Comparison of ENCODE assay signal across 8 mouse cellular contexts in the genomic region with DNA sequence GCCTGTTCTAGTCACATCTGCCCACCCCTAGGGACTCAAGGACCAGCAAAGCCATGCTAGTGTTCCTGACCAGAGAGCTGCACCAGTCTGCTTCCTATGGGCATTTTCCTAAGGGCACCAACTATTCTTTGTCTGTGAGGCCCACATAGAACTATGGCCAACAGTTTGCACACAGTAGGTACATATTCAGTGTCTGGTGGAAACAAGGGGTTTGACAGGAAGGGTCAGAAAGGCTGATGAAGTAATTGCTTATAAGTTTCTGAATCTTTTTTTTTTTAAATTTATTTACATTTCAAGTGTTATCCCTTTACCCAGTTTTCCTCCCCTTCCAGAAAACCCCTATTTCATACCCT.
A peak's percentile ranks its signal among the peaks of the same experiment; 100 is the strongest.
DNase-seq lines count a peak whose midpoint lies in the region; ATAC-seq and TF ChIP-seq lines count a peak whose summit lies in the region.

No protein-coding gene starts in this region.

- in situ Hi-C loops in CH12.LX (cut with MboI; ENCODE audit: low pct_ligation_motif_present, low pct_unique_long_range_greater_than_20kb, low sequenced_read_pairs) = loop anchor here (25.0 kb wide), 1 partner anchor 129 kb away; no protein-coding TSS in a partner anchor

- H3K9ac ChIP-seq in heart, embryonic 12.5 days = peak overlapping the region; percentile 62
- H3K9ac ChIP-seq in CH12.LX (ENCODE audit: insufficient read depth, low read depth) = no peak overlapping the region
- H3K9ac ChIP-seq in forebrain, embryonic 14.5 days (ENCODE audit: low read length) = peak overlapping the region; percentile 45; the same call in 1 of the 2 replicates
- peak overlapping the region; percentile 25; the same call in 1 of the 2 replicates for H3K9ac ChIP-seq in liver, embryonic 15.5 days

- TF ChIP-seq EP300 in CH12.LX (IDR thresholded peaks at IDR 0.05; ENCODE audit: low read length) = no peak

- peak overlapping the region; percentile 11; the same call in 1 of the 2 replicates for H3K27ac ChIP-seq in heart, embryonic 12.5 days (ENCODE audit: poor library complexity, severe bottlenecking)
- no peak overlapping the region for H3K27ac ChIP-seq in CH12.LX (ENCODE audit: insufficient read depth, low read depth)
- peak overlapping the region; percentile 72 for H3K27ac ChIP-seq in forebrain, embryonic 14.5 days (ENCODE audit: low read depth, low read length)
- H3K27ac ChIP-seq in liver, embryonic 15.5 days (replicated peaks) = peak overlapping the region; percentile 16; the same call in 1 of the 2 replicates

- dilution Hi-C loops in CH12.LX (cut with MboI; ENCODE audit: extremely low pct_ligation_motif_present, extremely low pct_unique_long_range_greater_than_20kb, low sequenced_read_pairs) = no loop called here

- peak overlapping the region; percentile 65 for H3K4me2 ChIP-seq in heart, embryonic 12.5 days
- H3K4me2 ChIP-seq in CH12.LX (ENCODE audit: insufficient read depth, low read depth, poor library complexity, severe bottlenecking) = peak overlapping the region; percentile 60; the same call in 1 of the 2 replicates
- peak overlapping the region; percentile 42 for H3K4me2 ChIP-seq in forebrain, embryonic 14.5 days (ENCODE audit: low read length)
- H3K4me2 ChIP-seq in liver, embryonic 15.5 days = peak overlapping the region; percentile 58; the same call in 1 of the 2 replicates

- intact Hi-C loops in heart, postnatal 14 days (cut with DNase I) = loop anchor here (5.0 kb wide), 2 partner anchors 66 to 301 kb away; no protein-coding TSS in a partner anchor

- no peak overlapping the region for H3K4me3 ChIP-seq in heart, embryonic 12.5 days
- H3K4me3 ChIP-seq in CH12.LX (replicated peaks in 1 of 3; ENCODE audit: low read depth in 2 of 3, low read length in 2 of 3, poor library complexity in 1 of 3) = peak overlapping the region in 1 of 3 experiments; percentile 43
- H3K4me3 ChIP-seq in forebrain, embryonic 14.5 days (ENCODE audit: low read depth, low read length) = no peak overlapping the region
- H3K4me3 ChIP-seq in liver, embryonic 15.5 days (replicated peaks) = 0 out of 2 replicates have a peak overlapping the region, but pooled peaks have one; percentile 47

- H3K9me3 ChIP-seq in heart, embryonic 12.5 days (replicated peaks) = no peaks in the 10 kb centered on the region
- no peaks in the 10 kb centered on the region for H3K9me3 ChIP-seq in CH12.LX (replicated peaks; ENCODE audit: low read length)
- no peaks in the 10 kb centered on the region for H3K9me3 ChIP-seq in forebrain, embryonic 14.5 days (replicated peaks; ENCODE audit: control insufficient read depth, low read length)
- H3K9me3 ChIP-seq in liver, embryonic 15.5 days (replicated peaks) = no peaks in the 10 kb centered on the region

- no peak for ATAC-seq in heart, embryonic 12.5 days (ENCODE audit: insufficient number of reproducible peaks, low FRiP score)
- ATAC-seq in forebrain, embryonic 14.5 days = no peak
- ATAC-seq in liver, embryonic 15.5 days (ENCODE audit: insufficient read depth) = no peak
- no peak for ATAC-seq in monocyte, adult 5-6 weeks (replicated peaks; ENCODE audit: insufficient number of reproducible peaks, low FRiP score, low TSS enrichment, poor library complexity, severe bottlenecking)
- ATAC-seq in activated CD4-positive, CD25-positive, alpha-beta regulatory T cell, adult 4 months = no peak

- TF ChIP-seq POLR2A in CH12.LX (IDR thresholded peaks at IDR 0.05; ENCODE audit: low read depth, low read length) = no peak

- peaks cover 14% of the 10 kb centered on the region for H3K4me1 ChIP-seq in heart, embryonic 12.5 days (replicated peaks)
- H3K4me1 ChIP-seq in CH12.LX (ENCODE audit: control insufficient read depth in 1 of 2, insufficient read depth in 2 of 2) = peaks cover 11 to 24% of the 10 kb centered on the region in 2 experiments
- peaks cover 3% of the 10 kb centered on the region for H3K4me1 ChIP-seq in forebrain, embryonic 14.5 days (ENCODE audit: control insufficient read depth, insufficient read depth, low read length)
- peaks cover 20% of the 10 kb centered on the region for H3K4me1 ChIP-seq in liver, embryonic 15.5 days (replicated peaks)

- H3K79me2 ChIP-seq in CH12.LX (replicated peaks; ENCODE audit: control insufficient read depth, extremely low read depth, insufficient read depth, poor library complexity, severe bottlenecking) = no peaks in the 10 kb centered on the region

- no peaks in the 10 kb centered on the region for H3K27me3 ChIP-seq in heart, embryonic 12.5 days (replicated peaks)
- peaks cover 3% of the 10 kb centered on the region for H3K27me3 ChIP-seq in CH12.LX (replicated peaks)
- H3K27me3 ChIP-seq in forebrain, embryonic 14.5 days (replicated peaks; ENCODE audit: control insufficient read depth, insufficient read depth, low read length) = no peaks in the 10 kb centered on the region
- H3K27me3 ChIP-seq in liver, embryonic 15.5 days = no peaks in the 10 kb centered on the region

- no peak for DNase-seq in heart, postnatal 14 days
- no peak for DNase-seq in CH12.LX (ENCODE audit: extremely low read depth)
- DNase-seq in forebrain, embryonic 14.5 days (ENCODE audit: low spot score) = no peak
- no peak for DNase-seq in testis, postnatal 10 days (ENCODE audit: low spot score)

- no peaks in the 10 kb centered on the region for H3K36me3 ChIP-seq in heart, embryonic 12.5 days
- H3K36me3 ChIP-seq in CH12.LX (replicated peaks in 1 of 2; ENCODE audit: control insufficient read depth in 1 of 2, insufficient read depth in 1 of 2, low read length in 1 of 2) = no peaks in the 10 kb centered on the region
- no peaks in the 10 kb centered on the region for H3K36me3 ChIP-seq in forebrain, embryonic 14.5 days (ENCODE audit: control insufficient read depth, insufficient read depth, low read length)
- no peaks in the 10 kb centered on the region for H3K36me3 ChIP-seq in liver, embryonic 15.5 days (replicated peaks)

- no peak for TF ChIP-seq RAD21 in CH12.LX (IDR thresholded peaks at IDR 0.05; ENCODE audit: low read depth, low read length)

- no peak for TF ChIP-seq CTCF in CH12.LX (conservative IDR thresholded peaks at IDR 0.05 in 1 of 2, IDR thresholded peaks at IDR 0.05 in 1 of 2; ENCODE audit: low read depth in 2 of 2, low read length in 2 of 2)

TF ChIP-seq in CH12.LX, 34 proteins besides CTCF, POLR2A, EP300 and RAD21:
- TF ChIP-seq ZKSCAN1 (IDR thresholded peaks at IDR 0.05; ENCODE audit: borderline replicate concordance, low read depth, low read length) (peak; percentile 44; the same call in 1 of the 2 replicates), MAFK (IDR thresholded peaks at IDR 0.05; ENCODE audit: insufficient replicate concordance, low read length) (no peak)
